Mouse (Mus musculus) small intestine, adult 2 months (tissue): Measurements from ENCODE around the gene Slc22a21.
"Not testable (repeated sequence)": the region's sequence is repeated elsewhere in the genome, so short reads cannot be mapped to it uniquely, and the experiment has no call there.

Experiments
- CTCF ChIP-seq: fragments of 200-500 bp; IDR thresholded peaks from 2 replicates; pipeline ENCODE4 v1.5.1; 2012; ENCODE audit warnings: low read depth, mild to moderate bottlenecking, control low read depth, inconsistent platforms, low read length, moderate library complexity, mixed read lengths; ENCODE audit not compliant: insufficient replicate concordance, insufficient read length; ENCODE audit errors: extremely low read depth
- POLR2A ChIP-seq: fragments of 200-500 bp; IDR thresholded peaks from 2 replicates; pipeline ENCODE4 v1.6.1; 2012; ENCODE audit warnings: low read depth, mild to moderate bottlenecking, control low read depth, inconsistent platforms, low read length, moderate library complexity

GRCm38 (mm10) chr11:53950133-53950532 is 30.0 kb downstream of the Slc22a21 start:
- TF ChIP-seq CTCF, POLR2A: not testable (repeated sequence)
